Mouse (Mus musculus) limb, embryonic 13.5 days (tissue): ENCODE data around the gene Sept11. TPM values are rescaled to one million over a fixed set of nuclear protein-coding genes. Genes with fewer than 3 reads are reported as not detected.
A peak's percentile ranks its signal among the peaks of the same experiment; 100 is the strongest.

ENCODE experiments used
- ATAC-seq: fragments of 200-750 bp; cut with Nextera tagmentation; 2 replicates; pipeline ENCODE4 v1.8.0; 2017; ENCODE audit warnings: low read depth, moderate number of reproducible peaks, moderate TSS enrichment; ENCODE audit not compliant: low FRiP score
- H3K27ac ChIP-seq: fragments of 300-500 bp; sonication (generic); 2 replicates; pipeline ENCODE4 v1.5.1; 2015; ENCODE audit warnings: inconsistent platforms, mild to moderate bottlenecking, moderate library complexity
- H3K27me3 ChIP-seq: fragments of 300-500 bp; sonication (generic); 2 replicates; pipeline ENCODE4 v1.6.1; 2015; ENCODE audit warnings: mild to moderate bottlenecking, inconsistent platforms
- H3K36me3 ChIP-seq: fragments of 300-500 bp; sonication (generic); 2 replicates; pipeline ENCODE4 v1.6.1; 2015; ENCODE audit warnings: inconsistent platforms, mild to moderate bottlenecking, moderate library complexity
- H3K4me1 ChIP-seq: fragments of 300-500 bp; sonication (generic); 2 replicates; pipeline ENCODE4 v1.6.1; 2015; ENCODE audit warnings: inconsistent platforms
- H3K4me2 ChIP-seq: fragments of 300-500 bp; sonication (generic); replicated peaks from 2 replicates; pipeline ENCODE4 v1.6.1; 2015; ENCODE audit warnings: inconsistent platforms, mild to moderate bottlenecking, moderate library complexity
- H3K4me3 ChIP-seq: fragments of 300-500 bp; sonication (generic); 2 replicates; pipeline ENCODE4 v1.5.1; 2015; ENCODE audit warnings: moderate library complexity, mild to moderate bottlenecking, inconsistent platforms
- H3K9ac ChIP-seq: fragments of 300-500 bp; sonication (generic); 2 replicates; pipeline ENCODE4 v1.6.1; 2015; ENCODE audit warnings: mild to moderate bottlenecking, inconsistent platforms
- H3K9me3 ChIP-seq: fragments of 300-500 bp; sonication (generic); 2 replicates; pipeline ENCODE4 v1.6.1; 2016; ENCODE audit warnings: inconsistent platforms
- WGBS: fragments of 180-500 bp; shearing (Covaris S2); methylation state at CpG from one replicate; pipeline ENCODE4 v1.1.7; 2015; 5-methylcytosine and 5-hydroxymethylcytosine counted together
- polyA plus RNA-seq: library from polyadenylated mRNA; unstranded; fragments of >200 nt; fragmentation: Nextera tagmentation; extraction: Ambion mirVana; gene quantifications from 2 replicates; pipeline ENCODE4 v1.2.1, GENCODE M21; 2015

The Sept11 gene
- 212 and 226 TPM in 2 replicates for polyA plus RNA-seq

GRCm38 (mm10) chr5:93092857-93093622 is at the start of gene Sept11:
Gene Sept11, plus strand, starts transcription at chr5:93093437.
- under 1% methylated on average over 63 of the region's 63 CpGs for WGBS
- peak within 1 kb of the TSS; percentile 95 for H3K4me2 ChIP-seq
- H3K9me3 ChIP-seq: no peaks in the 10 kb centered on the region
- H3K4me3 ChIP-seq: peak within 1 kb of the TSS; percentile 82
- peak within 1 kb of the TSS; percentile 92 for H3K9ac ChIP-seq
- peak within 1 kb of the TSS; percentile 94 for H3K27ac ChIP-seq
- H3K4me1 ChIP-seq: peaks cover 53% of the 10 kb centered on the region
- H3K27me3 ChIP-seq: no peaks in the 10 kb centered on the region
- ATAC-seq: peak; percentile 91
- no peaks in the 10 kb centered on the region for H3K36me3 ChIP-seq

- 2% methylated on average over 66 of the region's 69 CpGs for WGBS
- peaks cover 84% of the 10 kb centered on the region for H3K27me3 ChIP-seq
- no peaks in the 10 kb centered on the region for H3K9me3 ChIP-seq
- H3K9ac ChIP-seq: peak overlapping the region; percentile 62
- peak overlapping the region; percentile 99 for H3K4me2 ChIP-seq
- 0 out of 2 replicates have a peak, but pooled peaks have one; percentile 4 for ATAC-seq
- H3K4me3 ChIP-seq: peak overlapping the region; percentile 59
- peaks cover 19% of the 10 kb centered on the region for H3K4me1 ChIP-seq
- H3K27ac ChIP-seq: no peak overlapping the region
- no peaks in the 10 kb centered on the region for H3K36me3 ChIP-seq
Observed at GRCm38 (mm10) chr5:93043688-93044583, 49.3 kb upstream of the Sept11 start.

- Histone ChIP-seq H3K36me3 (no peaks in the 10 kb centered on the region), H3K27ac (no peak within 1 kb of the TSS), H3K4me3 (peak within 1 kb of the TSS; percentile 59), H3K27me3 (peaks cover 90% of the 10 kb centered on the region), H3K4me1 (peaks cover 19% of the 10 kb centered on the region), H3K9me3 (no peaks in the 10 kb centered on the region), H3K9ac (peak within 1 kb of the TSS; percentile 62), H3K4me2 (peak within 1 kb of the TSS; percentile 99)
- under 1% methylated on average over 68 of the region's 68 CpGs for WGBS
- ATAC-seq: peak; percentile 74
Observed at GRCm38 (mm10) chr5:93044584-93045370, 48.5 kb upstream of the Sept11 start, which contains the start of gene Sowahb. Gene Sowahb, minus strand, starts transcription at chr5:93045022.

GRCm38 (mm10) chr5:93045371-93045714 is 47.9 kb upstream of the Sept11 start:
- Histone ChIP-seq H3K4me2 (peak overlapping the region; percentile 99), H3K36me3 (no peaks in the 10 kb centered on the region), H3K9me3 (no peaks in the 10 kb centered on the region), H3K9ac (peak overlapping the region; percentile 62), H3K27me3 (peaks cover 89% of the 10 kb centered on the region), H3K27ac (no peak overlapping the region), H3K4me3 (peak overlapping the region; percentile 59), H3K4me1 (peaks cover 19% of the 10 kb centered on the region)
- no peak; the same call in 1 of the 2 replicates for ATAC-seq
- WGBS: under 1% methylated on average over 19 of the region's 19 CpGs

- Histone ChIP-seq H3K27me3 (peaks cover 86% of the 10 kb centered on the region), H3K36me3 (no peaks in the 10 kb centered on the region), H3K4me2 (no peak overlapping the region), H3K27ac (no peak overlapping the region), H3K9ac (no peak overlapping the region), H3K4me3 (no peak overlapping the region), H3K9me3 (no peaks in the 10 kb centered on the region), H3K4me1 (peaks cover 19% of the 10 kb centered on the region)
- WGBS: 31% methylated on average over 5 of the region's 5 CpGs
- ATAC-seq: no peak
Observed at GRCm38 (mm10) chr5:93046306-93046845, 46.9 kb upstream of the Sept11 start.

- WGBS: 65% methylated on average over 13 of the region's 13 CpGs
- Histone ChIP-seq H3K4me3 (no peak overlapping the region), H3K4me2 (no peak overlapping the region), H3K9me3 (no peaks in the 10 kb centered on the region), H3K27ac (no peak overlapping the region), H3K27me3 (peaks cover 63% of the 10 kb centered on the region), H3K36me3 (no peaks in the 10 kb centered on the region), H3K4me1 (peaks cover 17% of the 10 kb centered on the region), H3K9ac (no peak overlapping the region)
- no peak for ATAC-seq
Observed at GRCm38 (mm10) chr5:93048481-93049240, 44.6 kb upstream of the Sept11 start.

- no peak overlapping the region for H3K4me2 ChIP-seq
- WGBS: 100% methylated on average over 1 of the region's 1 CpGs
- H3K9me3 ChIP-seq: no peaks in the 10 kb centered on the region
- no peak overlapping the region for H3K4me3 ChIP-seq
- no peak overlapping the region for H3K27ac ChIP-seq
- no peak overlapping the region for H3K9ac ChIP-seq
- H3K36me3 ChIP-seq: no peaks in the 10 kb centered on the region
- peaks cover 50% of the 10 kb centered on the region for H3K27me3 ChIP-seq
- no peak for ATAC-seq
- peaks cover 4% of the 10 kb centered on the region for H3K4me1 ChIP-seq
Observed at GRCm38 (mm10) chr5:93049971-93050370, 43.3 kb upstream of the Sept11 start.

GRCm38 (mm10) chr5:93051041-93051440 is 42.2 kb upstream of the Sept11 start:
- no peak overlapping the region for H3K4me2 ChIP-seq
- no peak overlapping the region for H3K4me3 ChIP-seq
- no peaks in the 10 kb centered on the region for H3K36me3 ChIP-seq
- peaks cover 39% of the 10 kb centered on the region for H3K27me3 ChIP-seq
- 46% methylated on average over 5 of the region's 5 CpGs for WGBS
- ATAC-seq: no peak
- H3K27ac ChIP-seq: no peak overlapping the region
- H3K9me3 ChIP-seq: no peaks in the 10 kb centered on the region
- no peaks in the 10 kb centered on the region for H3K4me1 ChIP-seq
- H3K9ac ChIP-seq: no peak overlapping the region

- H3K4me3 ChIP-seq: no peak overlapping the region
- H3K9me3 ChIP-seq: peaks cover 5% of the 10 kb centered on the region
- ATAC-seq: no peak
- no peak overlapping the region for H3K9ac ChIP-seq
- WGBS: 69% methylated on average over 9 of the region's 9 CpGs
- no peak overlapping the region for H3K4me2 ChIP-seq
- no peaks in the 10 kb centered on the region for H3K36me3 ChIP-seq
- no peaks in the 10 kb centered on the region for H3K4me1 ChIP-seq
- H3K27ac ChIP-seq: no peak overlapping the region
- peaks cover 30% of the 10 kb centered on the region for H3K27me3 ChIP-seq
Observed at GRCm38 (mm10) chr5:93051951-93052350, 41.3 kb upstream of the Sept11 start.

GRCm38 (mm10) chr5:93053606-93054397 is 39.4 kb upstream of the Sept11 start:
- WGBS: 49% methylated on average over 8 of the region's 8 CpGs
- ATAC-seq: no peak
- Histone ChIP-seq H3K4me3 (no peak overlapping the region), H3K27ac (no peak overlapping the region), H3K4me2 (no peak overlapping the region), H3K27me3 (peaks cover 12% of the 10 kb centered on the region), H3K4me1 (no peaks in the 10 kb centered on the region), H3K36me3 (no peaks in the 10 kb centered on the region), H3K9me3 (peaks cover 6% of the 10 kb centered on the region), H3K9ac (no peak overlapping the region)
